Mouse (Mus musculus) liver, adult (tissue): ENCODE measurements around the gene Slc8a1.

Source experiments
- GATA4 ChIP-seq: IDR thresholded peaks from 2 replicates; pipeline ENCODE4 v1.6.1; 2014; ENCODE audit warnings: mild to moderate bottlenecking, low read length; ENCODE audit not compliant: insufficient replicate concordance

Slc8a1 gene

DNA sequence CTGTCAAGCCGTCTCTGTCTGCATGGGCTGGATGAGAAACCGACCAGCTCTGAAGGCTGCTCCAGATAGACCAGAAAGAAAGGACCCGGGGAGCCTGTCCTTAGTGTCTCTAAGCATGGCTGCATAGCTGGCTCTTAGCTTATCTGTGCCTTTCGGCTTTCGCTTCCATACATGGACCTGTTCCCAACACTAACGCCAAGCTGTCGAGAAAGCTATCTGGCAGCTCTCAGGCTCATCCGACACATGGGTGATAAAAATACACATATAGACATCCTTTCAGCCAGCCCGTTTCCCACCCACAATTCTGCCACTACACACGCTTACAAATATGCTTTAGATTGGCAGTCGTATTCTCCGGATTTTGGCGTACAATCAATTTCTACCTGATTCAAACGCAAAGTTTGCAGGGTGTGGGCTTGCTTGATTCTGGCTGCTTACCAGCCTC, at the start of gene Slc8a1:
TSS of gene Slc8a1 (minus strand) at position 67 of the 445 bp plus-strand sequence.
- no peak for TF ChIP-seq GATA4

DNA sequence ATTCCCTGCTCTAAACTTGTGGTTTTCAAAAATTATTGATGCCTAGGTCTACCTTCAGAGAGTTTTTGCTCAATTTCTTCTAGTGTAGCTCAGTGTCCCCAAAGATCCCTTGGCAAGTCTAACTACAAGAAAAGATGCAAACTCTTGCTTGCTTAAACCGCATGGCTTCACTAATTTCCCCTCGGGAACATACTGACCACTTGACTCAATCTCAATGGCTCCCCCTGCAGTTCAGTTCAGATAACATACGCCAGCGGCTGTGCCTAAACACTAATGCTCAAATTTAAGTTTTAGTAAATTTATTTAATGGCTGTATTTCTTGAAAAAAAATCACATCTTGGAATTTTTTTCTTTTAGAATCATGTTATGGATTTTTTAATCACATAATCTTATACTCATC, 49.2 kb upstream of the Slc8a1 start:
- no peak for TF ChIP-seq GATA4

DNA sequence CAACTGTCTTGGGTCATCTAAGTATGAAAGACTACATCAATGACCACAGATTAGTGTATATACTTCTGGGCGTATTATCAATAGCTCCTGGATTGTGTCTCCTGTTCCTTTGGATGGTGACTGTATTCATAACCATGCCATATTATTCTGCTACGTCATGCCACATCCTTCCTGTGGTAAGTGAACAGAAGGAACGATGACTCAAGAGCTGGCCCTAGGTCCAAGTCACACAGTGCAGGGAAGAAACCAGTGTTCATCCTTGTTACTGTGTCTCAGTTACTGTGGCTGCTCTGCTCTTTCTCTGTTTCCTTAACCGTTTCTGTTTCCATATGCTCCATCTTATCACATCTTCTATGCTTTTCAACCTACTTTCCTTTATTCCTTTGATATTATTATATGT, 44.1 kb upstream of the Slc8a1 start:
- no peak for TF ChIP-seq GATA4

DNA sequence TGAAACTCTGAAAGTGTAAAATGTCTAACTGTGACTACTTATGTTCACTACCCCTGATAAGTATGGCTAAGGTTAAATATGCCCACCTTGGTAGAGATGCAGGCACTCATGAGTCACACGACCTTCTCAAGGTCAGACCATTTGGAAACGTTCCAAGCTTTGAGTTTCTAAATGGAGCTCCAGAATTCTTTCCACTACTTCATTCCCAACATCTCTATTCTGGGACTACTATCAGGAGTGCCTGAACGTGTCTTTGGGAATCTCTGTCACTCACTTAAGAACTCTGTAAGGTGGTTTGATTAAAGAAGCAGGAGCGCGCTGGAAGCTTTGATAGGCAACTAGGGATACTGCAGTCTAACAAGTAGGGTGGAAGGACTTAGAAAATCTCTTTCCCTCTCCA, 43.3 kb upstream of the Slc8a1 start:
- TF ChIP-seq GATA4, result no peak

DNA sequence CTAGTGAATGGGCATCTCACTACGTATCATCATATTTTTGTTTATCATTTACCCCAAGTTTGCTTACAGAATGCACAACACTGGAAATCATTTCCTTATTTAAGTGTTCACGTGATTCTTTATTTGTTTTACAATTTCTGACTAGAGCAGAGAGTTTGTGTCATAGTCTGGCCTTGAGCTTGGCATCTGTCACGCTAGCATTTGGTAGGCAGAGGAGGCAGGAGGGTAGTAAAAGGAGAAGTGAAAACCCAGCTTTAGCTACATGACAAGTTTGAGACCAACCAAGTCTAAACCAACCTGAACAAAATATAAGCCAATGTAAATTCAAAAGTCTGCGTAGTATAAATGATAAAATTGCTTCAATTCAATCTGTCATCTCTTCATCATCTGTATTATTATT, 41.7 kb upstream of the Slc8a1 start:
- no peak for TF ChIP-seq GATA4

DNA sequence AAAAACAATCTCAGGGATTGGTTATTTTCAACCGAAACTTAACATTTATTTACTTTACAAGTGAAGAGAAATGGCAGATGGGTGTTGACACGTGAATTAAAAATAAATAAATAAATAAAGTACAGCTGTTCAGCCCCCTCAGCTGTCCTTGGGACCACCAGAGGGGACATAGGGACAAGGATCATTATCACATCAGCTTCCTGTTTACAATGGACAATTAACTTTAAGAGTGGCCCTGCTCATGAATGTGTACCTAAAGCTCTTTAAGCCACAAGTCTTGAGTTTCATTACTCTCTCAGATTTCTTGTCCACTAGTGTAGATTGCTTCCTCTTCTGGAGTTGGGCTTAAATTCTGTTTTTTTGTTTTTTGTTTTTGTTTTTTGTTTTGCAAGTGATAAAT, 12.5 kb upstream of the Slc8a1 start:
- no peak for TF ChIP-seq GATA4

DNA sequence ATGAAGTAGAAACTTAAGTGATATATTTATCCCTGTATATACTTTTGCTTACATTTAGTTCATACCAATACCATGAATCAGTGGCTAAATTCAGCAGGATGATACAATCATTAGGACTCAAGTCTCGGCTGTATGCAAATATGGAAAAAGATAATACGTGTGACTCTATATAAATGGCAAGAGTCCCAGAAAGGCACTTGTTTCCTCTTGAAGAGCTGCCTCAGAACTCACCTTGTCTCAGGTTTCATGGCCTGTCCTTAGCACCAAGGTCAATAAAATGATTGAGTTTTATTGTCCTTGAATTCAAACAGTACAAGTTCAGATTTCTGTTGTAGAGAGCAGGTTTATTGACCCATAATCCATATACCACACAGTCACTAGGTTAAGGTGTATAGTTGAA, 4.9 kb upstream of the Slc8a1 start:
- TF ChIP-seq GATA4, result no peak

DNA sequence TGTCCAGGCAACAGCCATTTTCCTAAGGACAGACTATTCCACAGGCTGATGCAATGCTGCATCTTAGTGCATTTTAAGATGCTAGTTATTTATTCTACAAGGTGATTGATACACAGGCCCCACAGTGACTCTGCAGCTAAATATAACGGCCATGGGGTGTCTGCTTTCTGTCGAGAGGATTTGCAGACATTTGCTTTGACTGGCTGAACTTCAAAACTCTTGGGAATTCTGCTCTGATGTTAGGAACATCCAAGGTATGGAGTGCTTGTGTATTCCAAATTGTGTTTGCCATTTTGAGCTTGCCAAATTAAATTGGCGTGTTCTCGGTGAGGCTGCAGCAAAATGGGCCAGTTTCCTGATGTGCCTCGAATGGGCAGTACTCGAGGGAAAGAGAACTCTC, 2.4 kb upstream of the Slc8a1 start:
- TF ChIP-seq GATA4, result no peak

DNA sequence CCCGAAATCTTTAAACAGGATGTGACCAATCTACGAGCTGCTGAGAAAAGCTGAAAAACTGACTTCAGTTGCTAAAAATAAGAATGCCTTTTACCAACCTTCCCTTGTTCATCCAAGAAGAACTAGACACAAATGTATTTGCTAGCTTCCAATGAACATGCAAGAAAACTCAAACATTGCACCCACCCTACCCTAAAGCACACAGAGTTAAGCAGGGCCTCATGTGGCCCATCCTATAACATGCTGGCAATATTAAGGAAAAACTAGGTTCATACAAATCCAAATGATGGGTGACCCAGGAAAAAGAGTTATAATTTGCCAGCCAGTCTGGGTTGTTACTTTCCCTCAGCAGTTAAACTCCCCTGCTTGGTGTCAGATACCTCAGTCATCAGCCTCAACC, 398 bp downstream of the Slc8a1 start:
- TF ChIP-seq GATA4, result no peak

DNA sequence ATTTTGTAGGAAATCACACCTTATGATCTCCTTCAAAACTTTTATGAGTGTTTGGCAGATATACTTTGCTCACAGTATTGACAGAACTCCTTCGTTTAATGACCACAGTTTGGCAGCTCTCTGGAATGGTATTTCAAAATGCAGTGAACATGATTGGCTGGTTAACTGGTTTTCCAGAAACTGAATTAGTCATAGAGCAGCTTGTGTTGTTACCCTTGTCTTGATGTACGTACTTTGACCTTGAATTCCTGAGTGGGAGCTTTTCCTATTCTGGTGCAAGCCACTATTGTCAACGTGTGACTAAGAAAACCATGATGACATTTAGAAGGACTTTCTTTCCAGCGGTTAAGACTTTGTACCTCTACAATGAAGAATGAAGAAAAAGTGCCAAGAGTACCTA, 868 bp downstream of the Slc8a1 start:
- no peak for TF ChIP-seq GATA4

DNA sequence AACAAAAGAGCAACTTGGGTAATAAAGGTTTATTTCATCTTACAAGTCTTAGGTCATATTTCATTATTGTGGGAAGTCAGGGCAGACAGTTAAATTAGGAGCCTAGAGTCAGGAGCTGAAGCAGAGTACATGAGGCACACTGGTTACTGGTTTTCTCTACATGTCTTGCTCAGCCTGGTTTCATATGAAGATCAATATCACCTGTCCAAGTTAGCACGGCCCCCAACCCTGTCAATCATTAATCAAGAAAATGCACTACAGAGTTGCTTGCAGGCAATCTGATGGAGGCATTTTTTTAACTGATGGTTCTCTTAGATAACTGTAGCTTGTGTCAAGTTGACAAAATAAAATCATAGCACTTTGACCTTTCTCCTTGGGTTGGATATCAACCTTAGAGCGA, 2.6 kb downstream of the Slc8a1 start:
- no peak for TF ChIP-seq GATA4

DNA sequence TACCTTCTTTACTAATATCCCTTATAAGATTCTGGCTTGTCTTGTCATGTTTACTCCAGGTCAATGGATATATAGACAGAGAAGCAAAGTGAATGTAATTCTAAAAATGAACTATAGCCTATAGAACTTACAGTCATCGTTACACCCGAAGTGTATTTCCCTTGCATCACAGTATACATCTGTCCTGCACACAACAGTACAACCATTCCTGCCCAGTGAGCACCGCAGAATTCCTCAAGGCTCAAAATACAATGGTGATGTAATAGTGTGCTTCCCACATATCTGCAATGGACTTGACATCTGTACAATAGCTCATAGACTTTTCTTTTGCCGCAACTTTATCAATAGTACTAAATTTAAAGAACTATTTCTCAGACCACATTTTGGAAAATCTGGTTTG, 8.3 kb downstream of the Slc8a1 start:
- no peak for TF ChIP-seq GATA4

DNA sequence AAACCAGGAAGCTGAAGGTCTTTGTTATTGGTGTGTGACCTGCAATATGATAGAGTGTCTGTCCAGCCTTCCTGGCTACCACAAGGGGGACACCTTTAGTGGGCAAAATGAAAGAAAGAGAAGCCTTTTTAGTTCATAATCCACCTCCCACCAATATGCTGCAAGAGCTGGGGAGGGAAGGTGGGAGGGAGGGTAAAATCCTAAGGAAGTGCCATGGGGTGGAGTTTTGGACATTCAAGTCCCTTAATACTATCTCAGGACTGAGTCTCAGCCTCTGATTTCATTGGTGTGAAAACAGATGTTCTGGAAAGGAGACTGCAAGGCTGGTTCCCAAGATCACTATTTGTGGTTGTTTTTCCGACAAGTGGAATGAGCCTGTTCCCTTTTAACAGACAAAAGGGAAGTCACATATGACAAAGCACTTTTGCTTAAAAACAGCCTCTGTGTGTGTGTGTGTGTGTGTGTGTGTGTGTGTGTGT, 25.9 kb downstream of the Slc8a1 start:
- no peak for TF ChIP-seq GATA4

DNA sequence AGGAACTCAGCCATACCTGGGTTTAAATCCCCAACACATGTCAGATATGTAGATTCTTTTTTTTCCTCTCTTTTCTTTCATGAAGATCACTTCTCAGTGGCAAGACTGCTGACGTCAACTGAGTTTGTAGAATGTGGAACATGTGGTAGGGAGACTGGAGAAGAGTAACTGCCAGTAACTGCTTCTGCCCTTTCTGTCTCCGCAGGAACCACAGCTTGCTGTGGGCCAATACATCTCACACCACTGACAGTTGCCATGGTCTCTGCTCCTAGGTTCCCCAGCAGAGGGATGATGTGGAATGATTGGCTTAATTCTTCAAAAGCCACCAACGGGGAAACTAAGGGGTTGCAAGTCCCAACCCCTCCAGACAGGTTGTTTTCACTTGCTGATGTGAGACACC, 33.4 kb downstream of the Slc8a1 start:
- no peak for TF ChIP-seq GATA4

DNA sequence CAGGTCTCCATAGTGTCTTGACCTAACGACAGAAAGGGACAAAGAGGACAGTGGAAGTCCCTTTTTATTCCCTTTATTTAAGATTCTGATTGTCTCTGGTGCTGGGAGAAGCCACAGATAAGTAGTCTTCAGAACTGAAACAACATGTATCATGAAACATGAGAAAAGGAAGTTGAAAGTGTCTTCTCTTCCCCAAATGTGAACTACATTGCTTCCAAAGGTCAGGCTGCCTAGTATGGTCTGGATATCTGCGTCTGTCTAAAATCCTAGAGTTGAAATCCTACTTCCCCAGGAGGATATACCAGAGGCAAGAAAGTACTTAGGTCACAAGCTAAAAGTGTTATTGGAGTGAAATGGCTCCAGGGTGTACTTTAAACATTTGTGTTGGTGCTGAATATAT, 34.9 kb downstream of the Slc8a1 start:
- TF ChIP-seq GATA4, result no peak

DNA sequence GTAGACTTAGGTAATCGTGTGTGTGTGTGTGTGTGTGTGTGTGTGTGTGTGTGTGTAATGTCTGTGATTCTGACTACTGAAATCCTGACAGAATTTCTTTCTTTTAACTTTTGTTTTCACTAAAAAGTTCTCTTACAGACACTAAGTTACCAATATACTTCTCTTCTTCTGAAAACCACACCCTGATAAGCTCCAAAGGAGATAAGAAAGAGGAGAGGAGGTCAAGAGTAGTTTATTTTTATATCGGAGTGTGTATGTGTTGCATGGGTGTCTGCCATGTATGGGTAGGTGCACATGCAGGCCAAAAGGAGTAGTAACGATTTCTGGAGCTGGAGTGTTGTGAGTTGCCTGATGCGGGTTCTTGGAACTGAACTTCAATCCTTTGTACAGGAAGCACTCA, 36.5 kb downstream of the Slc8a1 start:
- TF ChIP-seq GATA4, result no peak

DNA sequence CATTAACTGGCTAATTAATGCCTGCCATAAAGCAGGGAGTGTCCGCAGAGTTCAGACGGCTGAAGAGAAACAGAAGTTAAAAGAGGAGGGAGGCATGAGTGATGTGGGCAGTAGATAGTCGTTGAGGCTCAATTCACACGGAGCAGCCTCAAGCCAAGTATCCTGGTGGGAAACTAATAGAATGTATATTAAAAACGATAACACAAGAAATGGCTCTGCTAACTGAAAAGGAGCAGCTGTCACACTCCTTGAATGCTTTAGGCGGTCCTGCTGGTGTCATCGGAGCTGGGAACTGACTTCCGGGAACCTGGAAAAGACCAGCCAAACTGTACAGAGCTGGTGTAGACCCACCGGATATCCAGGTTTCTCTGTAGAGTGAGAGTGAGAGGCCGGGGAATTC, 39.4 kb downstream of the Slc8a1 start:
- TF ChIP-seq GATA4, result no peak

DNA sequence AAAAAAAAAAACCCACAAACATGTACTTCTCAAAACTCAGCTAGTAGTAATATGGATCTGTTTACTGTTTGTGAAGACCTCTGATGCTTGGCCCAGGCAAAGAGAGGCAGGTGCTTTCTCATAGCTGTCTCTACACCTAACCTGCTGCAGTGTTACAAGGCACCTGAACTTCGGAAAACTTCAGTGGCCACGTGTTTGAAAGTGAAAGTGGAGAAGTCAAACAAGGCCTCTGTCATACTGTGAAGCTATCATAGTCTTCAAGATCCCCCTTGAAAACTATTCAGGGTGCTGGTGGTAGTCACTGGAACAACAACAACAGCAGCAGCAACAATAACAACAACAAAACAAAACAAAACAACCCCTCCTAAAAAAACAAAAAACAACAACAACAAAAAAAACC, 40.5 kb downstream of the Slc8a1 start:
- TF ChIP-seq GATA4, result no peak
